Mouse (Mus musculus): ENCODE measurements around the gene Evi2b.

Evi2b gene

GRCm38 (mm10) chr11:79521930-79522329, 1.6 kb downstream of the Evi2b start:
- no peak for DNase-seq (ENCODE audit: low spot score)

DNA sequence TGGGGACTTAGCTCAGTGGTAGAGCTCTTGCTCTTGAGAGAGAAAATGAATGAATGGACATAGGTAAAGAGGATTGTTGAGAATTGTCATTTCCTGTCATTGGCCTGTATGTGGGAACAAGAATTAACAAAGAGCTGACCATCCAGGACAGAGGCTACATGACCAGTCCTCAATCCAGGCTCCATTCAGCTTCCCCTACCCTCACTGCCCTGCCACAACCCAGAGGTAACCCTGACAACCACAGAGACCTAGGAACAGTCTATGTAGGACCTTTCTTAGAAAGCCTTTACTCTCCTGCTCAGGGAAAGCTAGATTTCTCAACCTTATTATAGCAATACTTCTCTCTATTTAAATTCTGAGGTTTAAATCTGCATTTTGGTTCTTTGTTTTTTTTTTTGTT, 2.8 kb downstream of the Evi2b start:
- DNase-seq (ENCODE audit: low spot score), result no peak

- DNase-seq (ENCODE audit: low spot score), result no peak
Observed at GRCm38 (mm10) chr11:79519878-79520291, 3.7 kb downstream of the Evi2b start.

DNA sequence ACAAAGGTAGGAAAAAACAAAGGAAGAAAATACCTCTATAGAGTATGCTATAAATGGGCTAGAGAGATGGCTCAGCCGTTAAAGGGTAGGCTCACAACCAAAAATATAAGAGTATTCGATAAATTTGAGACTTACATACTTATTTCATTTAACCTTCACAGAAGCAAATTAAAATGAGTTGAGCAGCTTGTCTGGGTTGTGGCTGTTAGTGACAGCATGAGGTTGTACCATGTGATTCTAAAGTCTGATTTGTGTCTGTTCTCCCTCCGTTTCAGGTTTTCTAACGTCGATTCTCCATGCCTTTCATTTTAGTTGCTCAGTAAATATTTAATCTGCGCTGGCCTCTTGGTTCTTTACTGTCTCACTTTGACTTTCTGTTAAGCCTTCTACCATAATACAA, 4.3 kb downstream of the Evi2b start:
- no peak for DNase-seq (ENCODE audit: low spot score)

GRCm38 (mm10) chr11:79515798-79516197, 7.8 kb downstream of the Evi2b start:
- no peak for DNase-seq (ENCODE audit: low spot score)

DNA sequence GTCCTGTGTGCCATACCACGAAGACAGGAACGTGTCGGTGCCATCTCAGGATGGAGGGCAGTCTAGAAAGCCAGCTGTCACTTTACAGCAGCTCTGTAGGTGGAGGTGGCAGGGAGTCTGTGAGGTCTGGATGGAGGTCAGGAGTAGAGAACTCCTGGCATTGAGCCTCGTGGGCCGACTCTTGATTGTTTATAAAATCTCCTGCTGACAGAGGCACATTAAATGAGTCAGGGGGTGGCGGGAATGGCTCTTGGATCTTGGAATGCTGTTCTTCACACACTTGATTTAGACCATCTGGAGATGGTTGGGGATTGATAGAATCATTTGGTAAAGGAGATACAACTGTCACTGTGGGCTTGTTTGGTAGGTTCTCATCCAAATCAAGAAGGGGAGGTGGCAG, 8.2 kb downstream of the Evi2b start:
- DNase-seq (ENCODE audit: low spot score), result no peak

DNA sequence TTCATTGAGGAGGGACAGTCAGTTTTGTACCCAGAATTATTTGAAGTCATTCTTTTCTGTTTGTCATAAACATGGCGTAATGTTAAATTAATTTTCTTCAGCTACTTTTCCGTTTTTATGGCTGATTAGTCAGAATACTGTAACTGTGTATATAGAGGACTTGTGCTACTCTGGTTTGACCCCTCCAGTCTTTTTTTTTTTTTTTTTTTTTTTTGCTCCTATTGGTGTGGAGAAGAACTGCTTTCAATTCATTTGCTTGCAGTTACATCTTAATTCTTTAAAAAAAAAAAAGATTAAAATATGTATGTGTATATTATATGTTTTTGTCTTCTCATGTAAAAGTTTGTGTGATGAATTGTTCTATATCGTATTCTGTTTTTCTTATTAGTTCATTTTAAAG, 11.6 kb downstream of the Evi2b start:
- no peak for DNase-seq (ENCODE audit: low spot score)

DNA sequence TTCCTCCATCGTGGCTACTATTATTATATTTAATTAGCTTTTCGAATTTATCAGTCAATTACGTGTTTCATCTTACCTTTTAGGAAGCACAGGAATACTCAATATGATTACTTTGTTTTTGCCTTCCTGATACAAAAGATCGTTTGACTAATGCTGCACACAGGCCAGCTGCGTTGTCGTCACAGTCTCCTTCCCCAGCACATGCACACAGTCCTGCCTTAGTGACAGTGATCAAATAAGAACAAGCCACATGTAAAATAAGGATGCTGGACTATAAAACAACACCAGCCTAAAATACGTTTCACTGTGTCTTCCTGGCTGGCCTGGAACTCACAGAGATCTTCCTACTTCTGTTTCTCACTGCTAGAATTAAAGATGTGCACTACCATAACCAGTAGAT, 19.1 kb downstream of the Evi2b start:
- DNase-seq (ENCODE audit: low spot score), result no peak

DNA sequence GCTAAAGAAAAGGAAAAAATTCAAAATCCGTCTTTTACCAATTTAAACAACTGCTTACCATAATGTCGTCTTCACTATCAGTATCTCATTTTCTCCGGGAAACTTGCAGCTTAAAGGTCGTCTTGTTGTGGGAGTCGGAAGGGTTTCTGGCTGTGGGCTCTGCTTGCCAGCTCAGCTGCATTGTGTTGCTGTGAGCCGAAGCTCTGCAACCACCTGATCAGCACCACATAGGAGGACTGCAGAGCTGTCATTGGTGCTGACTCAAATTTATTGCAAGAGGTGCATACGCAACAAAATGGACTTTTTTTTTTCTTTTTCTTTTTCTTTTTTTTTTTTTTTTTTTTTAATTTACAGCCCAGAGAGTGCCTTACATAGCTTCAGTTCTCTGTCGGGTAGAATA, 19.7 kb downstream of the Evi2b start, which contains the start of gene Omg:
Gene Omg, minus strand, starts transcription at position 240 of the 400 bp plus-strand sequence.
- no peak for DNase-seq (ENCODE audit: low spot score)

- DNase-seq (ENCODE audit: low spot score), result no peak
Observed at GRCm38 (mm10) chr11:79502917-79503316, 20.6 kb downstream of the Evi2b start.

DNA sequence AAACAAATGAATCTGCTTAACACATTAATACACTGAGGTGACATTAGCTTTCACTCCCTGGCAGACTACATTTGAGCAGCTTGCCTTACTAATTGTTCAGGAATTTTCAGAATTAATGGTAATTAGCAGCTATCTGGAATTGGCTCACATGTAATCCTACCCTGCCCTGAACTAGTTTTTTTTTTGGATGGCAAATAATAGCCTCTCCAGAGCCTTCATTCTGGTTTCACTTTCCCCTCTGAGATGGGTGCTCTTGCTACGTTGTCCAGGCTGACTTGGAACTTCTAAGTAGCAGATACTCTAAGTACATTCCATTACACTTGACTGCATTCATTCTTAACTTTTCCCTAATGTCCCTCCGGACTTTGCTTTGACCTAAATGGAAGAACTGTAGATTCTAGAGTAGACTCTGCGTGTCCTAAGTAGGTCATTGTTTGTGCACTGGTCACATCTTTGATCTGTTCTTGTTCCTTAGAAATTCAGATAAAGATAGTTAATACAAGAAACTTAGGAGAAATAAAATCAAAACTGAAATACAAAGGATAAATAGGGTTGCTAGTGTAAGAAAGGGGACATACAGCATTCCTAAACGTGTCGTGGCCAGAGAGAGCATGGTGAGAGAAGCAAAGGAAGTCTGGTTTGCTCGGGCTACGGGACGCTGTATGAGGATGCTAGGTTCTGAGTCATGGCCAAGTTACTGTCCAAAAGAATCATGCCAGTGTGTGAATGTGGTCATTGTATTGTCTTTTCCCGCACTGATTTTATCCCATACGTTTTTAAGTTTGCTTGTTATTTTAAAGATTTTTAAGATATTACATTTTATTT, 28.4 kb downstream of the Evi2b start:
- DNase-seq (ENCODE audit: low spot score), result no peak

DNA sequence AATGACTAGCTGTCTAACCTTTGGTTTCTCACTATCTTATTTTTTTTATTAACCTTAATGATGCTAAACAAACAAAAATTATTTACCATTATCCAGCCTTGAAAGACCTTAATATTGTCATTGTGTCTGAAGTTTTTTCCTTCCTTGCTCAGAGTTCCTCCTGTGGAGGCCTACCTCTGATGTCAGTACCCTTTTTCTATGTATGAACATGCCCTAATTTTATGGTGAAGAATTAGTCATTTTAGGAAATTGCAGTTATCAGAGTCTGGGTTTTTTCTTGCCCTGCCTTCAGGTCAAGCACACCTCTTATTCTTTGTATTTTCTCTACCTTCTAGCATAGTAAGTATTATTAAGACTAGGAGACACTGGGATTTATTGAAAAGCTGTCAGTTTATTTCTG, 38.8 kb downstream of the Evi2b start:
- DNase-seq (ENCODE audit: low spot score), result no peak

DNA sequence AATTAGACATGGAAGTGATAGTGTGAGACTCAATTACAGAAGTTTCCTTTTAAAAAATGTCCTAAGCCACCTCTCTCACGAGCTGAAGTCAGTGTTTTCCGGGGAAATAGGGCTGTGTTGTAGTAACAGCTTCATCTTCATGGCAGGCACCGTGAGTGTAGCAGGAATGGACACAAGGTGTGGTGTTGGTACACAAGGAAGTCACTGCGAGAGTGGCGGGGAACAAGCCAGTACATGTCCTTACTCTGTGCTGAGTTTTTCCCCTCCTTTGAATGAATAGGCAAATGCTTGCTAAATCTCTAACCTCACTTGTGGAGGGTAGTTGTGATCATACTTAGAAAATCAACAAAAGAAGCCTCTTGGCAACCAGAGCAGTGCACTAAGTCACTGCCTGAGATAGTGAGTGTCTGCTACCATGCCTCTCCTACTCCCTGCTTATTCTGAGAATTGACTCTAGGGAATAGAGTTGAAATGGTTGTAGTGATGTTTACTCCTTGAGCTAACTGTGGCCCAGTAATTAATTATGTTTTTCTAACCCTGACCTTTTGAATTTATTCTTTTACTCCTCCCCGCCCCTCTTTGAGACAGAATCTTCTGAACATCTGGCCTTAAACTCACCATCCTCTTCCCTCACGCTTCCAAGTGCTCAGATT, 39.6 kb downstream of the Evi2b start:
- DNase-seq (ENCODE audit: low spot score), result no peak

DNA sequence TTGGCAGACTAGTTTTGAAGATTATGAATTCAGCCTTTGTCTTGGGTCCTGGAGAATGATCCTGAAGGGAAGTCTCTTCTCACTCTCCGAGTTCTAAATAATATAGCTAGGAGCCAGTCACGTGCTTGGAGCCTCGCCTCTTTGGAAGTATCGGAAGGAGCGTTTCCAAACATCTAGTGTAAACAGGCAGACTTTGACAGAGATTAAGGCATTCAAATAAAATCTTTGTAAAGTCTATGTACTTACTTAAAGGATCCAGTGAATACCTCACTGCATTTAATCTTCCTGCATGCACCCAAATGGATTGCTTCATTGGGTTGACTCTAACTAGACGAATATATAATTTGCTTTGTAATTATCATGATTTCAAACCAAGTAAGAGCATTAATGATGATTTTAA, 40.2 kb downstream of the Evi2b start:
- no peak for DNase-seq (ENCODE audit: low spot score)

- no peak for DNase-seq (ENCODE audit: low spot score)
Observed at GRCm38 (mm10) chr11:79468097-79468496, 55.5 kb downstream of the Evi2b start.

Measured in ovary, postnatal 36 days (tissue).